Mouse (Mus musculus): ENCODE measurements around the gene Selenom.

Gene Selenom

GRCm38 (mm10) chr11:3503755-3504693 is 10.5 kb upstream of the Selenom start:
- TF ChIP-seq GATA4 (IDR thresholded peaks at IDR 0.05; ENCODE audit: insufficient replicate concordance, low read length) = no peak

GRCm38 (mm10) chr11:3508226-3508625 is 6.3 kb upstream of the Selenom start:
- TF ChIP-seq GATA4 (IDR thresholded peaks at IDR 0.05; ENCODE audit: insufficient replicate concordance, low read length) = no peak

- no peak for TF ChIP-seq GATA4 (IDR thresholded peaks at IDR 0.05; ENCODE audit: insufficient replicate concordance, low read length)
Observed at GRCm38 (mm10) chr11:3509181-3510085, 5.1 kb upstream of the Selenom start.

GRCm38 (mm10) chr11:3510321-3510720 is 4.2 kb upstream of the Selenom start:
- TF ChIP-seq GATA4 (IDR thresholded peaks at IDR 0.05; ENCODE audit: insufficient replicate concordance, low read length) = no peak

GRCm38 (mm10) chr11:3513291-3513690 is 1.2 kb upstream of the Selenom start:
- no peak for TF ChIP-seq GATA4 (IDR thresholded peaks at IDR 0.05; ENCODE audit: insufficient replicate concordance, low read length)

- TF ChIP-seq GATA4 (IDR thresholded peaks at IDR 0.05; ENCODE audit: insufficient replicate concordance, low read length) = no peak
Observed at GRCm38 (mm10) chr11:3515216-3515615, 732 bp downstream of the Selenom start.

GRCm38 (mm10) chr11:3515637-3516036 is 1.2 kb downstream of the Selenom start:
- TF ChIP-seq GATA4 (IDR thresholded peaks at IDR 0.05; ENCODE audit: insufficient replicate concordance, low read length) = no peak

- no peak for TF ChIP-seq GATA4 (IDR thresholded peaks at IDR 0.05; ENCODE audit: insufficient replicate concordance, low read length)
Observed at GRCm38 (mm10) chr11:3516121-3516520, 1.6 kb downstream of the Selenom start.

GRCm38 (mm10) chr11:3516859-3517845 is 2.7 kb downstream of the Selenom start:
- TF ChIP-seq GATA4 (IDR thresholded peaks at IDR 0.05; ENCODE audit: insufficient replicate concordance, low read length) = no peak

GRCm38 (mm10) chr11:3517846-3518732 is 3.6 kb downstream of the Selenom start:
- TF ChIP-seq GATA4 (IDR thresholded peaks at IDR 0.05; ENCODE audit: insufficient replicate concordance, low read length) = no peak

GRCm38 (mm10) chr11:3519051-3519726 is 4.7 kb downstream of the Selenom start:
- TF ChIP-seq GATA4 (IDR thresholded peaks at IDR 0.05; ENCODE audit: insufficient replicate concordance, low read length) = no peak

GRCm38 (mm10) chr11:3519756-3520398 is 5.4 kb downstream of the Selenom start:
- no peak for TF ChIP-seq GATA4 (IDR thresholded peaks at IDR 0.05; ENCODE audit: insufficient replicate concordance, low read length)

GRCm38 (mm10) chr11:3520919-3521318 is 6.4 kb downstream of the Selenom start:
- TF ChIP-seq GATA4 (IDR thresholded peaks at IDR 0.05; ENCODE audit: insufficient replicate concordance, low read length) = no peak

Data from liver, adult (tissue).